Mouse (Mus musculus): ENCODE results near the gene Zfp131.

GRCm38 (mm10) chr13:119729406-119729805 is 61.3 kb downstream of the Zfp131 start:
- no peak for TF ChIP-seq CTCF (IDR thresholded peaks at IDR 0.05; ENCODE audit: low read depth, low read length)
- TF ChIP-seq POLR2A (IDR thresholded peaks at IDR 0.05; ENCODE audit: borderline replicate concordance, low read depth, low read length): no peak
